Mouse (Mus musculus): Measurements from ENCODE around the gene E2f4.

E2f4 gene

GRCm38 (mm10) chr8:105315073-105315769, 17.8 kb downstream of the E2f4 start:
- no peak for DNase-seq (ENCODE audit: low read depth, low spot score)

DNA sequence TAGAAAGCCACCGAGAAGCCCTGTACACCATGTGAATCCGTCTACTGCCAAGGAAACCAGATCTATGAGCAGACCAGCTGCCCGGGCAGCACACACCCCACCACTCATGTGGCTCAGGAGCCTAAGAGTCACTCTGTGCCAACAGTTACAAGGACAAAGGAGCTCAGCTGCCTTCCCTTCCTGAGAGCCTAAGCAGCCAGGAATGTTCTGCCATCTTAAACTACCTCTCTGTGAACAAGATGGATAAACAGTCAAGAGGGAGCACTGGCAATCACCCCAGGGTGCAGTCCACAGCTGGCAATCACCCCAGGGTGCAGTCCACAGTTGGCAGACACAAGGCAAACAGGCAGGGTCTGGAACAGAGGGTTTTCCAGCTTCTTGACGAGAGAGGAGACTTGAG, 20.5 kb downstream of the E2f4 start:
- no peak for DNase-seq (ENCODE audit: low read depth, low spot score)

DNA sequence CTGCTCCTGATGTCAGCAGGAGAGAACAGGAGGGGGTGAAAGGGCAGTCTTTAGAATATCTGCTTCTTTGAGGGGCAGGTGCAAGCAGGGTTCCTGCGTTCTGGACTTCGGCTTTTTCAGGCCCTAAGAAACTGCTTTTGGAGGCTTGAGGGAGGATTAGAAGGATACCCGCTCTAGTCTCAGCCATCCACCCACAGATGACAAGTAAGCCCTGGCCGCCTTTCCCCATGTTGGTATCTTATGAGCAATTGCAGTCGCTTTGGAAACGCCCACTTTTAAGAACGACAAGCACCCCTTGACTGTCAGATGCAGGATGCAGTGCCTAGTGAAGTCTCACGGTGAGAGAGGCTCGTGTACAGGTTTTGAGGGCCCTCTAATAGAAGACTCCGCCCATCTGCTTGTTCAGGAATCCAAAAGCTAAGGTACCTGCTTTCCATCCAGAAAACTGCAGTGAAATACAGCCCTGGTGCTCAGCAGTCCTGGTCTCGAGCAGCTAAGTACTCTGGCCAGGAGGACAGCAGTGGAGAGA, 21.3 kb downstream of the E2f4 start:
- DNase-seq (ENCODE audit: low read depth, low spot score) = no peak

DNA sequence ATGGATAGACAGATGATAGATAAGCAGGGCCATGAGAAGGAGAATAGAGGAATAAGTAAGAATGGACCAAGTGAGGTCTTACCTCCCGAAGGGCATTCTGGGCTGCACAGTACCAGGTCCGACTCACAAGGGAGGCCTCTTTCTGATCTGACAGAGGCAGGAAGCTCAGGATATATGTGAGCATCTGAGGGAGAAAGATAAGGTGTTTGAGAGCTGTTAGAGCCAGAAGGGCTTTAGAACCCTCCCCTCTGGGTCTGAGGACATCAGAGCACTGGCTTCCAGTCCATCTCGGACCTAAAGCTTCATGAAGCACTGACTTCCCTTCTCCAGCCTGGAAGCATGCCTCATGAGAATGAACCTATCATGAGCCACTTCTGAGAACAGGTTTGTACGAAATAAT, 25.7 kb downstream of the E2f4 start:
- no peak for DNase-seq (ENCODE audit: low read depth, low spot score)

GRCm38 (mm10) chr8:105325641-105326093, 28.2 kb downstream of the E2f4 start:
- no peak for DNase-seq (ENCODE audit: low read depth, low spot score)

DNA sequence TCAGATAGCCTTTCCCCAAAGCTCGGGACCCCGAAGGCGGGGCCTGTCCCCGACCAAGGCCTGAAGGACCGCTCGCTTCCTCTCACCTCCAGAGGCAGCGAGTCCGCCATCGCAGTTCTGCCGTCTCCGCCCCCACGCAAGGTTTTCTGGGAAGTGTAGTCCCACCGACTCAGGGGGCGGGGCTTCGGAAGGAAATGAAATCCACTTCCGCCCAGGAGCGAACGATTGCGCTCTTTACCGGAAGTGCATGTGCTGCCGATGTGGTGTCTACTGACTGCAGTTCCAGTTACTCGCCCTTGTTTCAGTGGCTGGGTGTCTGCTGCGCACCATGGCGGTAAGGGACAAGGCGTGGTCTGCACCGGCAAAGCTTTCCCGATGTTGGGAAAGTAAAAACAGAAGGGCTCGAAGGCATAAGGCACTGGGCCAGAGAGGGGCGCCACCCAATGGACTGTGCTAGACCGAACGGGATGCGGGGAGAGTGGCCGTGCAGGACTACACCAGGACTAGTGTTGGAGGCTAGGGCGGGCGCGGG, 28.7 kb downstream of the E2f4 start, which contains the start of the genes Lrrc29 and Tmem208:
Gene Lrrc29 (minus strand): TSS at position 138 of the 532 bp plus-strand sequence.
Gene Tmem208 (plus strand): TSS at position 214 of the 532 bp plus-strand sequence.
- DNase-seq (ENCODE audit: low read depth, low spot score) = peak; percentile 90

DNA sequence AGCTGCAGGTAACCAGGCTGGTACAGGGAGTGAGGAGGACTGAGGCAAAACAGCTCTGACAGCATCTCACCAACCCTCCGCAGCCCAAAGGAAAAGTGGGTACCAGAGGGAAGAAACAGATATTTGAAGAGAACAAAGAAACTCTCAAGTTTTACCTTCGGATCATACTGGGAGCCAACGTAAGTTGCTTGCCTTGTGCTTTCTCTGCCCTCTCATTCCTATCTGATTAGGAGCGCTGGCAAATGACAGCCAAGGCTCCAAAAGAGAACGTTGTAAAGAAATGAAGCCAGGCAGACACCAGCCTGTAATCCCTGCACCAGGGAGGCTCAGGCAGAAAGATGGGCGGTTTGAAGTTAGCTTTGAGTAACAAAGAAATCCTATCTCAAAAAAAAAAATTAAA, 29.5 kb downstream of the E2f4 start:
- no peak for DNase-seq (ENCODE audit: low read depth, low spot score)

- no peak for DNase-seq (ENCODE audit: low read depth, low spot score)
Observed at GRCm38 (mm10) chr8:105330325-105330724, 32.9 kb downstream of the E2f4 start.

- DNase-seq (ENCODE audit: low read depth, low spot score) = no peak
Observed at GRCm38 (mm10) chr8:105331469-105331868, 34.0 kb downstream of the E2f4 start.

DNA sequence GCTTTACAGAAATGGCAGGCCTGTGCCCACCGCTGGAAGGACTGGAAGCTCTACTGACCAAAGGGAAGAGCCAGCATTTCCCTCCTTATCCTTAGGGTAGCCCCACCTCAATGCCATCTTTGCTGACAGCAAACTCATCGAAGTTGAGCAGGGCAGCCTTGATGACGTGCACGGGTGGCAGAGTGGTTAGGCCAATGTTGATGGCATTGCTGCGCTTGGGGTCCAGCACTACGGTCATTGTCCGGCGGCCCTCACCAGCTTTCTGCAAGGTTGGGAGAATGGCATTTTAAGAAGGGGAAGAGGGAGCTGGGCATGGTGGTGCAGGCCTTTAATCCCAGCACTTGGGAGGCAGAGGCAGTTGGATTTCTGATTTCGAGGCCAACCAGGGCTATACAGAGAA, 34.5 kb downstream of the E2f4 start:
- no peak for DNase-seq (ENCODE audit: low read depth, low spot score)

DNA sequence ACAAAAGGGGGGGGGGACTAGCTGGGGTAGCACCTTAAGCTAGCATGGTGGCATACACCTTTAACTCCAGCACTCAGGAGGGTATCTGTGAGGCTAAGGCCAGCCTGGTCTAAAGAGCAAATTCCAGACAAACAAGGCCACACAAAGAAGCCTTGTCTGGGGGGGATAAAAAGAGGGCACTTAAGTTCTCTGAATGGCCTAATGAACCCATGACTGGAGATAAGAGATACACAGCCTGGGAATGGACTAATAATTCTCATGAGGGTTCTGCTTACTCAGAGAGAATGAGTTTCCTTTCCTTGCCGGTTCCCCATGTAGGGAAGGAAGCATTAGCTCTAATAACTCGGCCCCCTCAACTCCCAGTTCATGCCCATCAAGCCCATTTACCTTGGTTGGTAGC, 35.1 kb downstream of the E2f4 start:
- no peak for DNase-seq (ENCODE audit: low read depth, low spot score)

- DNase-seq (ENCODE audit: low read depth, low spot score) = no peak
Observed at GRCm38 (mm10) chr8:105336373-105337130, 39.1 kb downstream of the E2f4 start.

DNA sequence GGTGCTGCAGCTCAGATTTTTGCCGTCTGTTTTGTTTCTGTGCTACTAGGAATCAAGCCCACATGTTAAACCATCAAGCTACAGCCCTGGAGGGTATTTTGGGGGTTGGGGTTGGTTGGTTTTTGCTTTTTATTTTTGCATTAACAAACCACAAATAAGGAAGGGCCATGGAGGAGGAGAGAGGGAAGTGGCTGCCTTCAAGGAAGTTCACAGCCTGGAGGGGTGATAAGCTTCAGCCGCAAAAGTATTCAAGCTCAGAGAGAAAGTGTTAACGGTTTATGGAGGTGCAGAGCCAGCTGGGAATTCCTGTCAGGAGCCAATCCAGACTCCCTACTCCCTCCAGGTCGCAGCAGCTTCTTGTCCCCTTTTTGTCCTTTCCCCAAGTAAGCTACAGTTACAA, 41.5 kb downstream of the E2f4 start:
- no peak for DNase-seq (ENCODE audit: low read depth, low spot score)

GRCm38 (mm10) chr8:105339886-105340635, 42.6 kb downstream of the E2f4 start:
- no peak for DNase-seq (ENCODE audit: low read depth, low spot score)

DNA sequence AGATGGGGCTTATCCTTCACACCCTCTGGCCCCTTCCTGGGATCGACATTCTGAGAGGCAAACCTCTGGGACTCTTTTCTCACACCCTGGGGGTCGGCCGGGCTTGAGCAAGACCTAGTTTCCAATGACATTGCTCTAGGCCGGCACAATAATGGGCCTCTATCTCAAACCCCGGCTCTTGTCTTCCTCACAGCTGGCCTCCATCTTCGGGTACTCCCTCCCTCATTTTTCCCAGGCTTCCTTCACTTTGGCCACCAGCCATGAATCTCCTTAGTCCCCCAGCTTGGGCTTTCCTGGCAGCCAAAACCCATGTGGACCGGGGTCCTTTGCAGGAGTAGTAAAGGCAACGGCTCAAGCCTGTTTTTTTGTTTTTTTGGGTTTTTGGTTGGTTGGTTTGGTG, 43.9 kb downstream of the E2f4 start:
- DNase-seq (ENCODE audit: low read depth, low spot score) = no peak

DNA sequence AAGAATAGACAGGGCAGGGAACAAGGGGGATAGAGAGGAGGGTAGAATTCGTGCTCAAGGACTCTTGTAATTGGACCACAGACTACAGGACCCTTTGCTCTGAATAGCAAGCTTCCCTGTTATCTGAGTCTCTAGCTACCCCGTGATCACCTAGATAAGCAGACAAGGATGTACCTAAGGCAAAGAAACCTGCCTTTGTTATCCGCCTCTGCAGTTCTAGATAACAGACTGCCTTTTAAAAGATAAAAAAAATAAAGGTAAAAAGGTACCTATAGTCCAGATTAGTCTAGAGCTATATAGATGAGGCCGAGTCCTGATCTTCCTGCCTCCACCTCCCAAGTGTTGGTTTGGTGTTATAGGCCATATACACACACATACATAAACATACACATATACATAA, 45.3 kb downstream of the E2f4 start:
- no peak for DNase-seq (ENCODE audit: low read depth, low spot score)

DNA sequence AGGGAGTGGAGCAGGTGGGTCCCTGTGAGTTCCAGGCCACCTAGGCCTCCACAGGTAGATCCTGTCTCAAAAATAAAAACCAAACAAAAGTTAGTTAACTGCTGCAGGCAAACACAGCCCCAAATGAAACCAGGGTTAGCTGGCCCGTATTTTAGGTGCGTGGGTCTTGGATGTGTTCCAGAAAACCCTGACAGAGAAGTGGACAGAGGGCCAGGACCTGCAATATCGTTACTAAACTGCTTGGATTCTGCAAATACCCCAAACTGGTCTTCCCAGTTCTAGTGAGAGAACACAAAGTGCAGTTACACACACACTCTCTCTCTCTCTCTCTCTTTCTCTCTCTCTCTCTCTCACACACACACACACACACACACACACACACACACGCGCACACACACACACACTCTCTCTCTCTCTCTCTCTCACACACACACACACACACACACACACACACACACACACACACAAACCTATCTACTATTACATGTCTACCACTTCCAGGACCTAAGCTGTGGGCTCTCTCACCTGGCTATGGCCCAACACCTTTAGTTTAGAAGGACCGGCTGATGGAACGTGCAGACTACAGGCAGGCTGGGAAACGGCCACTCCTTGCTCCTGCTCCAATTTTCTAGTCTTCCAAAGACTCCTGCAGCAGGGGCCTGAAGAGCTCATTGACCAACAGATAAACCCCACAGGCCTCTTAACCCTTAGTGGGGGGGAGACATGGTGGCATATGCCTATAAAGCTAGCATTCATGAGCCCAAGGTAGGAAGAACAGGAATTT, 46.5 kb downstream of the E2f4 start:
- DNase-seq (ENCODE audit: low read depth, low spot score) = no peak

DNA sequence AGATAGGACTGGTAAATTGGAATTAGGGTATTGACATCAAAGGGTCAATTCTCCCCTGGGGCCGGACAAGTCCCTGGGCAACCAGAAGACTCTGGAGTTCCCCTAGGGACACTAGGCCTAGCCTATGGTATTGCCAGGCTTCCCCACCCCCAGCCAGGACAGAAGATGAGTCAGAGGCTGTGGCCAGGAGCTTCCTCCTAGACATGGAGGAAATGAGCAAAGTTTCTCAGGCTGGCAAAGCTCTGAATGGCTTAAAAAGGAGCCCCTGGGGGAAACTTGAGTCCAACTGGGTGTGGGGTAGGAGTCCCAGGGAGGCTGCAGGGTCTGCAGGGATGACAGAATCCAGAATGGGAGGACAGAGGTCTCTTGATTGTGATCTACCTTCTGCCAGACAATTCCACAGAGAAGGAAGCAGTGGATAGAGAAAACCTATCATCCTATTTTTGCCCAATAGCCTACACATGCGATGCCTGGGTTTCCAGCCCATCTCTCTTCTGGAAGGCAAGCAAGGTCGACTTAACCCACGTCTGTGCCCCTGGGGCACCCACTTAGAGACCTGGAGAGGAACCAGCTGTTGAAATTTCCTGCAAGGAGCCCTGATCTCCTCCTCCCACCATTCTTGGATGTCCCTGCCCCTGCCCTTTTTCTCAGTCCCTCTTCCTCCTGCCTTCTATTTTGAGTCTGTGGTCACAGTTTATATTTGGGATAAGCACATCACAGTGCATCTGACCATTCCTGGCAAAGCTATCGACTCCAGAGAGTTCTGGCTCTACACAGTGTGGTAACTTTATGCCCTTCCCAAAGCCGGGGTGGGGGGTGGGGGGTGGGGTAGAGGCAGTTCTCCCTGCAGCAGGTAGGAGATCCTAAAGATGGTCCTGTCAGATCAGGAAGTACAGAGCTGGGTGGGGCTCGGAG, 47.9 kb downstream of the E2f4 start:
- DNase-seq (ENCODE audit: low read depth, low spot score) = no peak

- DNase-seq (ENCODE audit: low read depth, low spot score) = no peak
Observed at GRCm38 (mm10) chr8:105346611-105347427, 49.4 kb downstream of the E2f4 start.

All from retina, postnatal 7 days (tissue).